Mouse (Mus musculus) midbrain, embryonic 14.5 days (tissue): Measurements from ENCODE around the gene Fut1. TPM values are rescaled to one million over a fixed set of nuclear protein-coding genes. Genes with fewer than 3 reads are reported as not detected.

Experiments
- ATAC-seq: fragments of 200-750 bp; cut with Nextera tagmentation; 2 replicates; pipeline ENCODE4 v1.8.0; 2017; ENCODE audit warnings: moderate number of reproducible peaks, moderate library complexity; ENCODE audit not compliant: low FRiP score, low TSS enrichment
- DNase-seq: peaks from one replicate; pipeline ENCODE4 v3.0.0-alpha.2; 2015
- H3K27ac ChIP-seq: fragments of 300-500 bp; sonication (generic); replicated peaks from 2 replicates; pipeline ENCODE4 v1.5.1; 2014; ENCODE audit warnings: mild to moderate bottlenecking, low read depth, low read length, moderate library complexity
- H3K27me3 ChIP-seq: fragments of 300-500 bp; sonication (generic); 2 replicates; pipeline ENCODE4 v1.6.1; 2014; ENCODE audit warnings: low read length, control low read depth, mixed read lengths; ENCODE audit not compliant: control insufficient read depth, insufficient read depth
- H3K36me3 ChIP-seq: fragments of 300-500 bp; sonication (generic); 2 replicates; pipeline ENCODE4 v1.6.1; 2014; ENCODE audit warnings: low read length, control low read depth; ENCODE audit not compliant: control insufficient read depth, insufficient read depth
- H3K4me1 ChIP-seq: fragments of 300-500 bp; sonication (generic); 2 replicates; pipeline ENCODE4 v1.6.1; 2014; ENCODE audit warnings: mild to moderate bottlenecking, antibody characterized with exemption, low read length, control low read depth; ENCODE audit not compliant: control insufficient read depth, insufficient read depth
- H3K4me2 ChIP-seq: fragments of 300-500 bp; sonication (generic); 2 replicates; pipeline ENCODE4 v1.6.1; 2014; ENCODE audit warnings: mild to moderate bottlenecking, low read length, moderate library complexity
- H3K4me3 ChIP-seq: fragments of 300-500 bp; sonication (generic); replicated peaks from 2 replicates; pipeline ENCODE4 v1.5.1; 2014; ENCODE audit warnings: low read depth, low read length
- H3K9ac ChIP-seq: fragments of 300-500 bp; sonication (generic); replicated peaks from 2 replicates; pipeline ENCODE4 v1.6.1; 2014; ENCODE audit warnings: mild to moderate bottlenecking, low read length, moderate library complexity
- H3K9me3 ChIP-seq: fragments of 300-500 bp; sonication (generic); 2 replicates; pipeline ENCODE4 v1.6.1; 2016; ENCODE audit warnings: low read length, control low read depth, mixed read lengths; ENCODE audit not compliant: control insufficient read depth
- WGBS: fragments of 180-500 bp; shearing (Covaris S2); extraction: QIAGEN DNeasy Blood & Tissue Kit; methylation state at CpG from one replicate; pipeline ENCODE4 v1.1.7; 2014; 5-methylcytosine and 5-hydroxymethylcytosine counted together
- polyA plus RNA-seq: library from polyadenylated mRNA; unstranded; fragments of >200 nt; fragmentation: Nextera tagmentation; extraction: Ambion mirVana; gene quantifications from 2 replicates; pipeline ENCODE4 v1.2.1, GENCODE M21; 2014

The Fut1 gene
- polyA plus RNA-seq, 1 experiment from 2014 or later = not detected

DNA sequence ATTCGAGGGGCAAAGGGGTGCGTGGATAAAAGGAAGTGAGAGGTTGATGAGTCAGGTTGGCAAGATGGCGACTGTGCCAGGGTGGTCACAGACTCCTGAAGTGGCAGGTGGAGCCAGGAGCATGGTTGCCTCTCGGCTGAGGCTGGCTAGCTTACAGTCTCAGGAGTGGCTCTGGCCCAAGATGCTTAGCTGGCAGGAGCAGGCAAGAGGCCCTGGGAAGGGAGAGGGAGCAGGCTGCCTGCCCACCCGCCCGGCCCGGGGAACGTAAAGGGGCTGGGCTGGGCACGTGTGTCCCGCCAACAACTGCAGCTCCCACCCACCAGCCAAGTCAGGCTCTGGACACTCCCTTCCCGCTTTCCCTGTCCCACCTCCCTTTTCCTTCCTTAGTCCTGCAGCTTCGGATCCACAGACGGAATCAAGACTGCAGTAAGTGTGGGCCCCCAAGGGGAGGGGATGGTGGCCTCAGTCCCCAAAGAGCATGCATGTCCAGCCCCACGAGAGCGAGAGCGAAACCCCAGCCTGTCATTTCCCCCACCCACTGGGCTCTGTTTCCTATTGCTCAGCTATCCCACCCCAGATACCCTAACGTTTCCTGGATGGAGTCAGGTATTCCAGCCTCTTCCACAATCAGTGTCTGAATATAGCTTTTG, 24.4 kb downstream of the Fut1 start:
- DNase-seq (no peak), ATAC-seq (no peak)
- Histone ChIP-seq H3K9me3 (no peaks in the 10 kb centered on the region), H3K9ac (no peak overlapping the region), H3K36me3 (0 out of 2 replicates have a peak, but pooled peaks cover 3% of the 10 kb centered on the region), H3K4me1 (peaks cover 25% of the 10 kb centered on the region), H3K4me2 (no peak overlapping the region), H3K27me3 (no peaks in the 10 kb centered on the region), H3K4me3 (no peak overlapping the region), H3K27ac (no peak overlapping the region)
- 78% methylated on average over 17 of the region's 17 CpGs for WGBS

DNA sequence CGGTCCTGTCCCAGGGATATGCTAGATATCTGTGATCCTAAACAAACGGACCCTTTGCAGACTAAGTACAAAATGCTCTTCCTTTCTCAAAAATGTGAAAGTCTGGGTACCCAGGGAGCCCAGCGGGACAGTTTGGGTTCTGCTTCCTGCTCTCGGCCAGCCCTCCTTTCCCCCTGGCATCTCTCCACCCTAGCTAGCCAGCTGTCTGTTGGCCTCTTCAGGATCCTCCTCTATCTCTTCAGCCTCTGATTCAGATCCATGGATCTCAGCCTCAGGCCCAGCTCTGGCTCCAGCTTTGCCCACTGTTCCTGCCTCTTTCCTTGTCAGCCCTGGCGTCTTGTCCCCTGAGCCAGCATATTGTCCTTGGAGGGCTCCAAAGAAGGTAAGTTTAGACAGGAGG, 25.0 kb downstream of the Fut1 start:
- no peak overlapping the region for H3K27ac ChIP-seq
- 88% methylated on average over 5 of the region's 5 CpGs for WGBS

DNA sequence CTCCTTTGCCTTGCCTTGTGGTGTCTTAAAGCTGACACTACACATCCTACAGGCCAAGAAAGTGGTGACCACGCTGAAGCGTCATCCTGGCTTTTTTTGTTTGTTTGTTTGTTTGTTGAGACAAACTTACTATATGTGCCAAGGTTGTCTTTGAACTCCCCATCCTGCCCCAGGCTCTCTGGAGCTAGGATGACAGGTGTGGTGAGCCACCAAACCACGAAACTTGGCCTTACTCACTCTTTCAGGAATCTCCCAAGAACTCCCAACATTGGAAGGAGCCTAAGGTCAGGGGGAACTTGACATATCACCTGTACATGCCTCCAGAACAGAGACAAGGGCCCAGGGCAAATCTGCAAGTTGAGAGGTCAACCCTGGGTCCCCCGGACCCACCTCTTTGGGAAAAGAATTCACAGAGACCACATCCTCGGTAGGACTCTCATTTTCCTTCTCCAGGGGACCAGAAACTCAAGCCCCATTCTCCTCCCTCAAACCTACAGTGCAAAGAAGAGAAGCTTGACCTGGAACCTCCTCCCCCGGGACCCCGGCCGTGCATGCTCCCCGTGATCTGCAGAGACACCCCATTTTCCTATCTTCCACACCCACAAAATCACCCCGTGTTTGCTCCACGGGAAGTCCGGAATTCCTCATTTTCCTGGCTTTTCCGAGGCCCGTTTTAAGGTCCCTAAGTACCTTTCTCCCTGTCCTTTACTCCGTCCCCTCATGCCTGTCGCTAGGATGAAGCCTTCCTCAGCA, 25.6 kb downstream of the Fut1 start:
- peak overlapping the region; percentile 89 for H3K4me2 ChIP-seq
- H3K27ac ChIP-seq = peak overlapping the region; percentile 92
- no peaks in the 10 kb centered on the region for H3K9me3 ChIP-seq
- 34% methylated on average over 16 of the region's 16 CpGs for WGBS
- H3K4me3 ChIP-seq = peak overlapping the region; percentile 47
- H3K4me1 ChIP-seq = peaks cover 25% of the 10 kb centered on the region
- H3K9ac ChIP-seq = peak overlapping the region; percentile 73
- no peaks in the 10 kb centered on the region for H3K36me3 ChIP-seq
- ATAC-seq (no peak), DNase-seq (no peak)
- H3K27me3 ChIP-seq = no peaks in the 10 kb centered on the region

More for the DNA sequence above, 25.0 kb downstream of the Fut1 start:
- Histone ChIP-seq H3K9me3 (no peaks in the 10 kb centered on the region), H3K27me3 (no peaks in the 10 kb centered on the region), H3K36me3 (no peaks in the 10 kb centered on the region), H3K4me2 (peak overlapping the region; percentile 89; the same call in 1 of the 2 replicates), H3K4me1 (peaks cover 25% of the 10 kb centered on the region), H3K9ac (no peak overlapping the region), H3K4me3 (no peak overlapping the region)
- DNase-seq = no peak
- ATAC-seq = no peak

DNA sequence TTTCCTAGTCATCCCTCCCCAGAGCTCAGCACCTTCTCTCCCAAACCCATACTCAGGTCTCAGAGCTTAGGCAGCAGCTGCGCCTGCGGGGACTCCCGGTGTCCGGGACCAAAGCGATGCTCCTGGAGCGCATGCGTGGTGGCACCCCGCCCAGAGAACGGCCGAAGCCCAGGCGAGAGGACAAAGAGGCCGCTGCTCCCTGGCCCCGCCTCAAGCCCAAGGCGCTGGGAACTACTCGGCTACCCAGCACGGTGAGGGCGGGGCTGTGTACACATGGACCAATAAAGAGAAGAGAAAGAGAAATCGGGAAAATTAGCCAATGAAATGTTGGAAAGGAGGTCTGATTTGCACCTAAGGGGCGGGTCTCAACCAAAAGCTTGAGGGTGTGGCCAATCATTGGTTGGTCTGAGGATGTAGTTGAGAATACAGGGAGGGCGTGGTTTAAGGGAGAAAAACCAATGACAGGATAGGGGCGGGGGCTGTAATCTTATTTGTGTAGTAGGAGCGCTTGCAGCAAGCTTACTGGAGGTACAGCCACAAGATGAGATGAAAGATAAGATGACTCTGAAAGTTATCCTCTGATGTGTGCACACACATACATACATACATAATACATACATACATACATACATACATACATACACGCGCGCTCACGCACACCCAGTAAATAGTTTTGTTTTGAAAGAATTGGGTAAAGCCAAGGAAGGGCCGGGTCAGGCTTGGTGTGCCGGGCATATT, 26.5 kb downstream of the Fut1 start:
- Histone ChIP-seq H3K36me3 (no peaks in the 10 kb centered on the region), H3K27ac (peak overlapping the region; percentile 92), H3K27me3 (no peaks in the 10 kb centered on the region), H3K4me2 (peak overlapping the region; percentile 89), H3K4me3 (peak overlapping the region; percentile 47), H3K4me1 (peaks cover 25% of the 10 kb centered on the region), H3K9ac (peak overlapping the region; percentile 73), H3K9me3 (no peaks in the 10 kb centered on the region)
- ATAC-seq = peak; percentile 93
- under 1% methylated on average over 28 of the region's 28 CpGs for WGBS
- DNase-seq = peak; percentile 98

DNA sequence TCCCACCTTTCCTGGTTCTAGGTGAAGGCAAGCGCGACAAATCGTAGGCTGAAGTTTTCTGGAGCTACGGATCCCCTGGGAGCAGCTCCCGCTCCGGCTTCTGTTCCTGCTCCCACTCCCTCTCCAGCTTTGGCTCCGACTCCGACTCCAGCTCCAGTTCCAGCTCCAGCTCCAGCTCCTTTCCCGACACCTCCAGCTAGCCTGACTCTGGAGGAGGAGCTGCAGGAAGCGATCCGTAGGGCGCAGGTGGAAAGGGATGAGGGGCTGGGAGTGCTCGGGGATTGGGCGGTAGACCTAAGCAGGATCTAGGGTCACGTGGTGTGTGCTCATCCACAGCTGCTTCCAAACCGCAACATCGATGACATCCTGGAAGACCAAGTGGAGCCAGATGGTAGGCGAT, 27.1 kb downstream of the Fut1 start:
- H3K4me3 ChIP-seq = peak overlapping the region; percentile 47
- H3K4me1 ChIP-seq = peaks cover 25% of the 10 kb centered on the region
- no peaks in the 10 kb centered on the region for H3K9me3 ChIP-seq
- H3K27me3 ChIP-seq = no peaks in the 10 kb centered on the region
- peak overlapping the region; percentile 89 for H3K4me2 ChIP-seq
- 4% methylated on average over 18 of the region's 18 CpGs for WGBS
- peak overlapping the region; percentile 81 for H3K27ac ChIP-seq
- peak overlapping the region; percentile 21; the same call in 1 of the 2 replicates for H3K9ac ChIP-seq
- peak; percentile 20 for ATAC-seq
- H3K36me3 ChIP-seq = no peaks in the 10 kb centered on the region
- DNase-seq = peak; percentile 77

DNA sequence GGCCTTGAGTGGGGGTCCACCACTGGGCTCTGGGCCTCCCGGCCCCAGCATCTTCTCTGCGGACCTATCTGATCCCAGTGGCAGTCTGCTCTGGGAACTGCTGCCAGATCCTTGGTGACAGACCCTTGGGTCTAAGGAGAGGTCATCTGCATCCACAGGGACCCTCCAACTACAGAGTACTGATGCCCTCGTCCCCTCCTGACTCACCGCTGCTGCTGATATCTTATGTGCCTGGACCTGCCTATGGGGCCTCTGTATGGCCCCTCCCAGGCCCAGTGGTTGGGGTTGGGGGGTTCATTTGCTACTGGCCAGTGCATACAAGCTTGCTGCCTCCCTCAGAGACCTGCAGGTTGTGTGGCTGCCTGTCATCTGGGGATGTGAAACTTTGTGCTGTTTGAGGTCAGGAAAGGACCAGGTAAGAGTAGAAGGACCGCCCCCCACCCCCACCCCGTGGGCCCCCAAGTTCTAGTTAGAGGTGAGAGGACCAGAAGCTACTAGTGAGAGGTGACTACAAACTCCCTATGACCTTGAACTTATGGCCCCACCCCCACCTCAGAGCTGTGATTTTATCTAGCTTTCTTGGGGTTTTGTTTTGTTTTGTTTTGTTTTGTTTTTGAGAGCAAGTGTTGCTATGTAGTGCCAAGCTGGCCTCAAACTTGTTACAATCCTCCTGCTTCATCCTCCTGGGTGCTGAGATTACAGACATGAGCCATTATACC, 27.9 kb downstream of the Fut1 start:
- H3K4me3 ChIP-seq = peak overlapping the region; percentile 47; the same call in 1 of the 2 replicates
- peak overlapping the region; percentile 81 for H3K27ac ChIP-seq
- H3K9me3 ChIP-seq = no peaks in the 10 kb centered on the region
- ATAC-seq (no peak), DNase-seq (no peak)
- 74% methylated on average over 6 of the region's 6 CpGs for WGBS
- H3K4me1 ChIP-seq = peaks cover 25% of the 10 kb centered on the region
- no peak overlapping the region for H3K9ac ChIP-seq
- peak overlapping the region; percentile 89 for H3K4me2 ChIP-seq
- no peaks in the 10 kb centered on the region for H3K36me3 ChIP-seq
- H3K27me3 ChIP-seq = no peaks in the 10 kb centered on the region

DNA sequence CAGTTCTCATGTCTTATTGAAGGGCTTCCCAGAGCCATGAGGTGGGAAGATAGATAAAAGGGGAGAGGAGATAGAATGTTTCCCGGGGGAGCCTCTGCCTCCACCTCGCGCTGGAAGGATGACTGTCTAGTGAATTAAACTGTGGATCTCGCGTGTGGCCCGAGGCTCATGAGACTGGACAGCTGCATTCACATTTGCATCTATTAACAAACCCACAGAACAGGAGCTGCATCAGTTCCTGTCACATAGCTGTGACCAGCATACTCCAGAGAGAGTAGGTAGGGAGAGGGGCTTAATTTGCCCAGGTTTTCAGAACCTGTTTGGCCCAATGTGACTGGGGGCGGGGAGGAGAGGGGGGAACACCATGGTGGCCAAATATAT, 28.5 kb downstream of the Fut1 start:
- Histone ChIP-seq H3K4me1 (peaks cover 25% of the 10 kb centered on the region), H3K27ac (no peak overlapping the region), H3K27me3 (no peaks in the 10 kb centered on the region), H3K9ac (no peak overlapping the region), H3K4me2 (no peak overlapping the region), H3K9me3 (no peaks in the 10 kb centered on the region), H3K36me3 (no peaks in the 10 kb centered on the region), H3K4me3 (no peak overlapping the region)
- DNase-seq (no peak), ATAC-seq (no peak)
- WGBS = 56% methylated on average over 7 of the region's 7 CpGs

DNA sequence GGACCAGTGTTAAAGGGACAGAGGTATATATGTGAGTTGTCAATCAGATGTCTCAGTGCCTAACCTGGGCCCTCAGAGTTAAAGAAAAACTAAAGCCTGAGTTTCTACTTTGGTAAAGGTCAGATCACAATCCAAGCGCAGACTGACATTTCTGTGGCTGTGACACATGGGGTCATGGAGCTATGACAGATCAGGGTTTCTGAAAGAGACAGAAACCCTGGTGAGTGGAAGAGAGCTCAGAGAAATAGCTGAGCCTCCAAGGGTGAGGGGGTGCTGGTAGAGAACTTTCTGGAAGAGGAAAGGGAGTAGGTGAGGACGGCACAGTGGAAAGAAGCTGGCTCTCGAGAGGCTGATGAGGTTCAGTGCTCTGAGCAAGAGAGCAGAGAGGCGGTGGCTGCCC, 29.6 kb downstream of the Fut1 start:
- Histone ChIP-seq H3K4me1 (peaks cover 25% of the 10 kb centered on the region), H3K27me3 (no peaks in the 10 kb centered on the region), H3K27ac (no peak overlapping the region), H3K9me3 (no peaks in the 10 kb centered on the region), H3K4me3 (no peak overlapping the region), H3K4me2 (no peak overlapping the region), H3K9ac (no peak overlapping the region), H3K36me3 (no peaks in the 10 kb centered on the region)
- WGBS = 72% methylated on average over 4 of the region's 4 CpGs
- ATAC-seq (no peak), DNase-seq (no peak)
